Mouse (Mus musculus): ENCODE data around the gene Uxs1.
A peak's percentile ranks its signal among the peaks of the same experiment; 100 is the strongest.

Gene Uxs1

GRCm38 (mm10) chr1:43827763-43828194 is at the start of gene Uxs1:
TSS of gene Uxs1 (minus strand) at chr1:43827800.
- DNase-seq: peak; percentile 97

GRCm38 (mm10) chr1:43877233-43877632 is 49.6 kb upstream of the Uxs1 start:
- DNase-seq: no peak

GRCm38 (mm10) chr1:43871116-43871515 is 43.5 kb upstream of the Uxs1 start:
- no peak for DNase-seq

GRCm38 (mm10) chr1:43868510-43868909 is 40.9 kb upstream of the Uxs1 start:
- no peak for DNase-seq

GRCm38 (mm10) chr1:43864758-43865157 is 37.2 kb upstream of the Uxs1 start:
- no peak for DNase-seq

GRCm38 (mm10) chr1:43862614-43863013 is 35.0 kb upstream of the Uxs1 start:
- DNase-seq: no peak

GRCm38 (mm10) chr1:43858988-43859387 is 31.4 kb upstream of the Uxs1 start:
- DNase-seq: no peak

- no peak for DNase-seq
Measured at GRCm38 (mm10) chr1:43857656-43858055, 30.1 kb upstream of the Uxs1 start.

- DNase-seq: no peak
Measured at GRCm38 (mm10) chr1:43855591-43855990, 28.0 kb upstream of the Uxs1 start.

- no peak for DNase-seq
Measured at GRCm38 (mm10) chr1:43843398-43843797, 15.8 kb upstream of the Uxs1 start.

- DNase-seq: no peak
Measured at GRCm38 (mm10) chr1:43837236-43837635, 9.6 kb upstream of the Uxs1 start.

- DNase-seq: no peak
Measured at GRCm38 (mm10) chr1:43830096-43830495, 2.5 kb upstream of the Uxs1 start.

- DNase-seq: peak; percentile 30
Measured at GRCm38 (mm10) chr1:43827002-43827762, 418 bp downstream of the Uxs1 start.

- DNase-seq: no peak
Measured at GRCm38 (mm10) chr1:43826628-43827001, 985 bp downstream of the Uxs1 start.

GRCm38 (mm10) chr1:43823406-43823805 is 4.2 kb downstream of the Uxs1 start:
- no peak for DNase-seq

- no peak for DNase-seq
Measured at GRCm38 (mm10) chr1:43822586-43822985, 5.0 kb downstream of the Uxs1 start.

GRCm38 (mm10) chr1:43821804-43822203 is 5.8 kb downstream of the Uxs1 start:
- DNase-seq: no peak

GRCm38 (mm10) chr1:43820571-43820970 is 7.0 kb downstream of the Uxs1 start:
- no peak for DNase-seq

- no peak for DNase-seq
Measured at GRCm38 (mm10) chr1:43819091-43819490, 8.5 kb downstream of the Uxs1 start.

GRCm38 (mm10) chr1:43818356-43818755 is 9.2 kb downstream of the Uxs1 start:
- DNase-seq: no peak

GRCm38 (mm10) chr1:43811764-43812163 is 15.8 kb downstream of the Uxs1 start:
- DNase-seq: no peak

- no peak for DNase-seq
Measured at GRCm38 (mm10) chr1:43811055-43811454, 16.5 kb downstream of the Uxs1 start.

- no peak for DNase-seq
Measured at GRCm38 (mm10) chr1:43809351-43809750, 18.2 kb downstream of the Uxs1 start.

GRCm38 (mm10) chr1:43803906-43804474 is 23.6 kb downstream of the Uxs1 start:
- DNase-seq: no peak

GRCm38 (mm10) chr1:43798048-43798447 is 29.6 kb downstream of the Uxs1 start:
- DNase-seq: no peak

All from right cerebral cortex, postnatal 14 days (tissue).